Mouse (Mus musculus) kidney, adult 2 months (tissue): Measurements from ENCODE around the gene Optc. TPM values are rescaled to one million over a fixed set of nuclear protein-coding genes. Genes with fewer than 3 reads are reported as not detected.

Experiments
- DNase-seq: peaks from one replicate; pipeline ENCODE4 v3.0.0; 2021
- H3K27ac ChIP-seq: fragments of 200-500 bp; 2 replicates; pipeline ENCODE4 v1.5.1; 2012; ENCODE audit warnings: low read depth, low read length, control low read depth, inconsistent platforms; ENCODE audit not compliant: insufficient read depth
- H3K27me3 ChIP-seq: fragments of 200-500 bp; replicated peaks from 2 replicates; pipeline ENCODE4 v1.6.1; 2012; ENCODE audit warnings: mild to moderate bottlenecking, moderate library complexity, low read length, inconsistent platforms; ENCODE audit not compliant: control insufficient read depth, insufficient read depth
- H3K36me3 ChIP-seq: fragments of 200-500 bp; 2 replicates; pipeline ENCODE4 v1.6.1; 2012; ENCODE audit warnings: mild to moderate bottlenecking, moderate library complexity, low read length, inconsistent platforms; ENCODE audit not compliant: control insufficient read depth, insufficient read depth
- H3K4me1 ChIP-seq: fragments of 200-500 bp; 2 replicates; pipeline ENCODE4 v1.6.1; 2011; ENCODE audit warnings: low read length; ENCODE audit not compliant: control insufficient read depth, insufficient read depth
- H3K4me3 ChIP-seq: fragments of 200-500 bp; 2 replicates; pipeline ENCODE4 v1.5.1; 2011; ENCODE audit warnings: mild to moderate bottlenecking, low read depth, low read length, control low read depth; ENCODE audit not compliant: insufficient read depth
- CTCF ChIP-seq: fragments of 200-500 bp; conservative IDR thresholded peaks from 2 replicates; pipeline ENCODE4 v1.5.1; 2011; ENCODE audit warnings: low read depth, mild to moderate bottlenecking, control low read depth, low read length, moderate library complexity, mixed read lengths; ENCODE audit not compliant: insufficient read depth, insufficient read length
- POLR2A ChIP-seq: fragments of 200-500 bp; IDR thresholded peaks from one replicate; pipeline ENCODE4 v1.6.1; 2011; ENCODE audit warnings: low read depth, low read length, control low read depth
- WGBS: fragments of 180-500 bp; shearing (Covaris S2); methylation state at CpG from one replicate; pipeline ENCODE4 v1.1.7; 2018; 5-methylcytosine and 5-hydroxymethylcytosine counted together
- polyA plus RNA-seq: library from polyadenylated mRNA; depleted of rRNA; stranded (reverse); fragments of >200 nt; gene quantifications from 2 replicates; pipeline ENCODE4 v1.2.3, GENCODE M21; 2012

The Optc gene
- polyA plus RNA-seq, 1 experiment = 0.48 TPM

DNA sequence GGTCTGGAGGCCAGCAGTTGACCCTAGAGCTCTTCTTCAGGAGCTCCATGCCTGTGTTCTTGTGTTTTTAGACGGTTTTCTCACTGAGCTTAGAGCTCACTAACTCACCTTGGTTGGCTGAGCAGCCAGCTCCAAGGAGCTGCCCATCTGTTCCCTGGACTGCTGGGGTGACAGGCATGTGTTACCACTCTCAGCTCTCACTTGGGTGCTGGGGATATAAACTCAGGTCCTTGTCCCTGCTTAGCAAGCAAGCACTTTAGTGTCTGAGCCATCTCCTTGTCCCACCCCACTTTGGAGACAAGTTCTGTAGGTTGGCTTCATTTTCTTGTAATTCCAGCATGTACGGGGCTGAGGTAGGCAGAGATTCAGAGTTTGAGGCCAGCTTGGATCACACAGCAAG, 38.6 kb downstream of the Optc start:
- DNase-seq = no peak
- H3K27ac ChIP-seq = no peak overlapping the region
- no peak overlapping the region for H3K4me3 ChIP-seq
- no peaks in the 10 kb centered on the region for H3K36me3 ChIP-seq
- no peak for TF ChIP-seq POLR2A
- TF ChIP-seq CTCF = no peak
- H3K4me1 ChIP-seq = no peaks in the 10 kb centered on the region
- WGBS = 61% methylated on average over 2 of the region's 2 CpGs
- no peaks in the 10 kb centered on the region for H3K27me3 ChIP-seq

GRCm38 (mm10) chr1:133863257-133863997, 44.4 kb downstream of the Optc start:
- no peak for TF ChIP-seq CTCF
- TF ChIP-seq POLR2A = no peak
- H3K36me3 ChIP-seq = no peaks in the 10 kb centered on the region
- no peak overlapping the region for H3K27ac ChIP-seq
- no peaks in the 10 kb centered on the region for H3K4me1 ChIP-seq
- no peaks in the 10 kb centered on the region for H3K27me3 ChIP-seq
- H3K4me3 ChIP-seq = no peak overlapping the region
- WGBS = 35% methylated on average over 10 of the region's 10 CpGs
- no peak for DNase-seq

GRCm38 (mm10) chr1:133861028-133861427, 46.8 kb downstream of the Optc start:
- 86% methylated on average over 5 of the region's 5 CpGs for WGBS
- Histone ChIP-seq H3K4me3 (no peak overlapping the region), H3K36me3 (no peaks in the 10 kb centered on the region), H3K27ac (no peak overlapping the region), H3K27me3 (no peaks in the 10 kb centered on the region), H3K4me1 (no peaks in the 10 kb centered on the region)
- TF ChIP-seq CTCF (no peak), POLR2A (no peak)
- no peak for DNase-seq

GRCm38 (mm10) chr1:133859821-133860711, 47.7 kb downstream of the Optc start:
- H3K4me3 ChIP-seq = no peak overlapping the region
- peak; percentile 55 for DNase-seq
- no peaks in the 10 kb centered on the region for H3K4me1 ChIP-seq
- no peaks in the 10 kb centered on the region for H3K27me3 ChIP-seq
- no peak overlapping the region for H3K27ac ChIP-seq
- TF ChIP-seq CTCF = no peak
- TF ChIP-seq POLR2A = no peak
- 60% methylated on average over 20 of the region's 20 CpGs for WGBS
- H3K36me3 ChIP-seq = no peaks in the 10 kb centered on the region

DNA sequence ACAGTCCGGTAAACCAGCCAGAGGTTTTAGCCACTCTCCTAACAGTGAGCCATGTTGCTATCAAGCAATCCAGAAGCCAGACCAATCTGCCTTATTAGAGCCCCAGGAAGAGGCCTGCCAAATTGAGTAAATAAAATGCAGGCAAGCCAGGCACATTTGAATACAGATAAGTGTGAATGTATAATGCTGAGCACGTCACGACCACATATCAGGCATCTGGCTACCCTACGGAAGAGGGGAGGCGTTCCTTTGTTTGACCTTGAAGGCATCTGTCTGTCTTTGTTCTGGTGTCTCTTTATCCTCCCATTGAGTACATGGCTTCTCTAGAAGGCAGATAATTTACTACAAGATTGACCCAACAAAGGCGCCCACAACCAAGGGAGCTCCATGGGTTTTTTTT, 48.5 kb downstream of the Optc start:
- Histone ChIP-seq H3K27ac (no peak overlapping the region), H3K36me3 (no peaks in the 10 kb centered on the region), H3K4me3 (no peak overlapping the region), H3K4me1 (peaks cover 3% of the 10 kb centered on the region; the same call in 1 of the 2 replicates), H3K27me3 (no peaks in the 10 kb centered on the region)
- 76% methylated on average over 6 of the region's 6 CpGs for WGBS
- no peak for DNase-seq
- TF ChIP-seq CTCF (no peak), POLR2A (no peak)

GRCm38 (mm10) chr1:133857781-133858180, 50.0 kb downstream of the Optc start:
- no peaks in the 10 kb centered on the region for H3K27me3 ChIP-seq
- H3K4me1 ChIP-seq = peaks cover 3% of the 10 kb centered on the region; the same call in 1 of the 2 replicates
- 96% methylated on average over 5 of the region's 5 CpGs for WGBS
- TF ChIP-seq CTCF (no peak), POLR2A (no peak)
- no peak for DNase-seq
- H3K4me3 ChIP-seq = no peak overlapping the region
- no peaks in the 10 kb centered on the region for H3K36me3 ChIP-seq
- no peak overlapping the region for H3K27ac ChIP-seq

- peaks cover 3% of the 10 kb centered on the region; the same call in 1 of the 2 replicates for H3K4me1 ChIP-seq
- WGBS = 57% methylated on average over 5 of the region's 5 CpGs
- TF ChIP-seq POLR2A = no peak
- no peak for TF ChIP-seq CTCF
- no peak overlapping the region for H3K4me3 ChIP-seq
- no peaks in the 10 kb centered on the region for H3K27me3 ChIP-seq
- H3K27ac ChIP-seq = no peak overlapping the region
- H3K36me3 ChIP-seq = no peaks in the 10 kb centered on the region
- peak; percentile 60 for DNase-seq
Measured at GRCm38 (mm10) chr1:133857171-133857570, 50.6 kb downstream of the Optc start.
